Mouse (Mus musculus): ENCODE data around the gene Rad51ap1.

DNA sequence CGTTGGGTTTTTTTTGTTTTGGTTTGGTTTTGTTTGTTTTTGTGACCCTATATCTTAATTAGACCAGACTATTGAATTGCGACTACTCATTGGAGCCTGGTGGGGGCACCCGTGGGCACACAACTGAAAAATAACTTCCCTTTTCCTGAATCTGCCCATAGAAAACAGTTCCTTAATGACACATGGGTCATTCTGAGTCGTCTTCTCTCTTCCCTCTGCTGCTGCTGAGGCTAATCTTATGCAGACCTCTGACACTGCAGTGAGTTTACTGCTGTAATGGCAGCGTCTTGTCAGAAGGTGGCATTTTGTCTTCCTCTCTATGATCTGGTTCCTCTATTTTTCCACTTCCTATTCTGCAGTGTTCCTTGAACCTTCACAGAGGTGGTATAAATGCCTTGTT, 1.1 kb upstream of the Rad51ap1 start:
- TF ChIP-seq CTCF (IDR thresholded peaks at IDR 0.05; ENCODE audit: extremely low read depth, insufficient read depth, low read length) (no peak; the same call in 1 of the 2 replicates), POLR2A (IDR thresholded peaks at IDR 0.05; ENCODE audit: extremely low read depth, insufficient read depth, low read length) (no peak)
